Mouse (Mus musculus) kidney, adult 11 months (tissue): ENCODE measurements around the gene Slc22a17.

Source experiments
- DNase-seq: peaks from one replicate; pipeline ENCODE4 v3.0.0; 2022

The Slc22a17 gene

DNA sequence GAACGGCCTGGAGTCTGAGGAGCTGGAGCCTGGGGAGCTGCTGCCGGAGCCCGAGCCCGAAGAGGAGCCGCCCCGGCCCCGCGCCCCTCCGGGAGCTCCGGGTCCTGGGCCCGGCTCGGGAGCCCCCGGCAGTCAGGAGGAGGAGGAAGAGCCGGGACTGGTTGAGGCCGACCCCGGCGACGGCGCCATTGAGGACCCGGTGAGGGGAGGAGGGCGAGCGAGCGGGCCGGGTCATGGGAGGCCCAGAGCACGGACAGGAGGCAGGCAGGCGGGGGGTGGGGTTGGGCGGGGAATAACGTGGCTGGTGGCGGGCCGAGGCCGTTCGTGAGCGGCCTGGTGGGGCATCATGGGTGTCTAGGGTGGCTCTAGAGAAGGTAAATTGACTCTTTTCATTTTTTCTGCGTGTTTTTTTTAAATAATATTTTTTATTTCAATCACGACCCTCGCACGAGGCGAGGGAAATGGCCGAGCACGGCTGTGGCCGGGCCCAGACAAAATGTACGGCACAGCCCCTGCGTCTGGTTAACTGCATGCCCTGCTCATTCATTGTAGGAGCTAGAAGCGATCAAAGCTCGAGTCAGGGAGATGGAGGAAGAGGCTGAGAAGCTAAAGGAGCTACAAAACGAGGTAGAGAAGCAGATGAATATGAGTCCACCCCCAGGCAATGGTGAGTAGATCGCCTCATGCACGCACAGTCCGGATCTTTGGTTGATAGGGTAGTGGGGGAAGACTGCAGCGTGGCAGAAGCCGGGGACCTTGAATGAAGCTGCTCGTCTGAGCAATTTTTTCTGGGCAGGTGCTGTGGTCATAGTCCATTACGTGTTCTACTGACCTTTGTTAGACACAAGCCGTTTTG is 18.4 kb downstream of the Slc22a17 start:
- DNase-seq, result peak; percentile 51

DNA sequence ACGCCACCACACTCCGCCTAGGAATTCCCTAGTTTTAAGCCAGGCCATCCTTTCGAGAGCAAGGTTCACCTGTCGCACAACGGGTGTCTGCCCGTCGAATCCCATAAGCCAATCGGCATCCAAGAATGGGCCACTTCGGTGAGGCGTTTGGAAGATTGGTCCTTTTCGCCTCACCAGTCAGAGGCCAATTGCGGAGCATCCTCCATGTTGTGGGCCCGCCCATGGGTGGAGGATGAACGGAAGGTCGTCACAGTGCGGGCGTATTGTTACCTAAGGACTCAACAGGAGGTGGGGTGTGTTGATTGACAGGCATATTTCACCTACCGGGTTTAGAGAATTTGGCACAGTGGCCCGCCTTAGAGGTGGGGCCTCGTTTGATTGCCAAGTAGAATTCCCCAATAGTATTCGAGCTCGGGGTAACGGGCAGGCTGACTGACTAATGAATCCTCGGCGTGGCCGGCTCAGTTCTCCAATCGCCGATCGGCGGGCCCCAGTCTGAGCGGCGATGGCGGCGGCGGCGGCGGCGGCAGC is 19.2 kb downstream of the Slc22a17 start:
- DNase-seq, result peak; percentile 100

DNA sequence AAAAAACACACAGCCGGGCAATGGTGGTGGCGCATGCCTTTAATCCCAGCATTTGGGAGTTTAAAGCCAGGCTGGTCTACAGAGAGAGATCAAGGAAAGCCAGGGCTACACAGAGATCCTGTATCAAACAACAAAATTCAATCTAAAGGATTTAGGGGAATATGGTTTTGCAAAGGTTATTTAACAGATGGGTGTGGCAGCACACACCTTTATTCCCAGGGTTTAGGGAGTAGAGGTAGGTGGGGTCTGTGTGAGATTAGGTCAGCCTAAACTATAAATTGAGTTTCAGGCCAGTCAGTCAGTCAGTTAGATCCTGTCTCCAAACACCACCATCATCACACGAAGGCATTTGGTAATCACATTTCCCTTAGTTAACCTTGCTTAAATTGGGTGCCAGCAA is 20.7 kb downstream of the Slc22a17 start, which contains the start of gene Pabpn1:
Gene Pabpn1, plus strand, starts transcription at position 301 of the 400 bp plus-strand sequence.
- no peak for DNase-seq

GRCm38 (mm10) chr14:54885309-54885708 is 27.6 kb downstream of the Slc22a17 start:
- no peak for DNase-seq

GRCm38 (mm10) chr14:54884022-54884712 is 28.8 kb downstream of the Slc22a17 start:
- DNase-seq, result no peak

- peak; percentile 88 for DNase-seq
These were observed 29.5 kb downstream of the Slc22a17 start, which contains the start of the genes Bcl2l2 and Gm20521 for GRCm38 (mm10) chr14:54883154-54884021. Gene Bcl2l2 (plus strand): TSS chr14:54883377. Gene Gm20521 (plus strand): TSS chr14:54883441.

- DNase-seq, result peak; percentile 68
These were observed 35.8 kb downstream of the Slc22a17 start, which contains the start of gene Ppp1r3e for GRCm38 (mm10) chr14:54877048-54877715. Gene Ppp1r3e (minus strand): TSS chr14:54877550.

- peak; percentile 93 for DNase-seq
These were observed 36.3 kb downstream of the Slc22a17 start for GRCm38 (mm10) chr14:54876539-54877047.

DNA sequence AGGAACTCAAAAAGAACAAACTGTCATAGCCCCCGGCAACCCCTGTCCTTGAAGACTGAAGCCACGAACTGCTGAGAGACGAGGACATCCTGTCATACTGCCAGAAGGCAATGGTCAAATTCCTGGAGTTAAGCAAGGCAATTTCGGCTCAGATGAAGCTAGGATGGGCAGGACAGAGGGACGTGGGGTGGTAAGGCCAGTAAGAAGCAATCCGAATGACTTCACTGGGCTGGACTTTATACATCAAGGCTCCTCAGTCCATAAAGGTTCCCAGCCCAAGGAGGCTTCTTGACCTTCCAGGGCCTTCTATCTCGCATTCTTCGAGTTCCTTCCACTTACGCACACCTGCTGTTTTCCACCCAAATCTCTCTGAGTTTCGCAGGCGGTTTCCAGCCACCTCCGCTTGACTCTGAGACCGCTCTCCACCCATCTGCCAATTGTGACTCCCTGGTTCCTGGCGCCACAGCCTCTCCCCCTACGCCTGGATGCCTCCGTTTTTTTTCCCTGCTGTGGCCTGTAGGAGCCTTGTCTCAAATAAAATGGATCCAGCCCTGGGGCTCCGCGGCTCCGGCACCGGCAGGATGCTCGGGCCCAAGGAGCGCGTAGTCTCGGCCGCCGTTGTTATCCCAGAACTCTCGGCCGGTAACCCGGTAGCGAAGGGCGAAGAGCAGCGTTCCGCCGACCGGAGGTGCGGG is 36.9 kb downstream of the Slc22a17 start:
- DNase-seq, result peak; percentile 56

DNA sequence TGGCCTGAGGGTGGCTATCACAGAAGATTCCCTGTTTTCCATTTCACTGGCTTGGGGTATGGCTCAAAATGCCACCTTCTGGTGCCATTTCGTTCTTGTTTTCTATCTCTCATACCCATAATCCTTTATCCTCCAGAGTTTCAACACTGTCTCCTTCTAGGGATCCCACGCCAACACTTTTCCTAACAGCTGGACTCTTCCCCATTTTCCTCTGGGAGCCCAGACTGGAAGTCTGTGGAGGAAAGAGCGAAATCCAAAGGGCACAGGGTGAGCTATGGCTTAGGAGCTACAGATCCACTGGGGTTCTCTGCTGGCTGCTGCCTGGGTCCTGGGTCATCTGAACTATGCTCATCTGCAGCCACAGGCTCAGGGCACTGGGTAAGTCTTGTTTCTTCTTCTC is 38.8 kb downstream of the Slc22a17 start:
- no peak for DNase-seq

- DNase-seq, result no peak
These were observed 42.1 kb downstream of the Slc22a17 start, which contains the start of gene Homez for GRCm38 (mm10) chr14:54870861-54871260. Gene Homez (minus strand): TSS chr14:54870961.

GRCm38 (mm10) chr14:54868026-54868425 is 44.9 kb downstream of the Slc22a17 start:
- no peak for DNase-seq

GRCm38 (mm10) chr14:54866936-54867335 is 46.0 kb downstream of the Slc22a17 start:
- no peak for DNase-seq

- no peak for DNase-seq
These were observed 46.7 kb downstream of the Slc22a17 start for GRCm38 (mm10) chr14:54866268-54866667.

GRCm38 (mm10) chr14:54865626-54866025 is 47.3 kb downstream of the Slc22a17 start:
- DNase-seq, result no peak

- DNase-seq, result no peak
These were observed 48.5 kb downstream of the Slc22a17 start for GRCm38 (mm10) chr14:54864313-54865036.

DNA sequence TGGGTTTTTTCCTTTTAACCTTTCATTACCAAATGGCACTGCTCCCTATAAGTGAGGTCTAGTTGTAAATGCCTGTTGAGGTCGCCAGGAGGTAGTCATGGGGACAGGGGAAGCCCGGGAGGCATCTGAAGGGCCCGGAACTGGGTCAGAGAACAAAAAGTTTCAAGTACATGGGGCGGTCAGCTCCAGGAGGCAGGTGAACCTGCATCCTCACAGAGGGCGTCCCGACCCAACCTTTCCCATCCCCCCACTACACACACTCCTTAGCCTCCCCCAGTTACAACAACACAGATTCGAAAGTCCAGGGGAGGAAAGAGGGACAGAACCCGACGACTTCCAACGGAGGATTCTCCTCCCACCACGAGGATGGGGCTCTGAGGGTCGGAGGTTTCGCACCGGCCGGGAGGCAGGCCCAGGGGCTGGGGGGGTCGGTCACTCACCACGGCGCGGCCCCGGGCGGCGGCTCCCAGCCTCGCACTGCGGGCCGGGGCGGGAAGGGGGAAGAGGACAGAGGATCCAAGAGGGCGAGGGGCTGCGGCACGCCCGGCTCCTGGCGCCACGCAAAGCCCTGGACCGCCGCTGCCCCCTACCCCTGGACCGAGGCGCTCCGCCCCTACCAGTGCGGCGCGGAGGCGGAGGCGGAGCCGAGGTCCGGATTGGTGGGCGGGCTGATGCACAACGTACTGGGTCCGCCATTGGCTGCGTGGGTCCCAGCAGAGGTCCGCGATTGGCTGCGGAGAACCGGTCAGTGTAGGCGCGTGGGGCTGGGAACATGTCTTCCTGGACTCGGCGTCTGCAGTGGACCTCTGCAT is 49.2 kb downstream of the Slc22a17 start:
- peak; percentile 93 for DNase-seq

DNA sequence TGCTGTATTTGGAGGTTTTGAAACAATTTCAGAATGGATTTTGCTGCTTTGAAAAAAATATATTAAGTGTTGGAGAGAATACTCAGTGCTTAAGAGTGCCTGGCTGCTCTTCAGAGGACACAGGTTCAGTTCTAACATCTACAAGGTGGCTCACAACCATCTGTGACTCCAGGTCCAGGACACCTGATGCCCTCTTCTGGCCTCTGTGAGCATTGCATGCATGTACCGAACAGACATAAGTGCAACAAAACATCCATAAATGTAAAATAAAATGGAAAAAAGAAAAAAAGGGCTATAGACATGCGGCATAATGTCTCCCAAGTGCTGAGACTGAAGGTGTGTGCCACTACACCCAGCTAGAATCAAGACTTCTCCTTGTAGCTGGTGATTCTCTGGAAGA is 52.4 kb downstream of the Slc22a17 start:
- peak; percentile 45 for DNase-seq

DNA sequence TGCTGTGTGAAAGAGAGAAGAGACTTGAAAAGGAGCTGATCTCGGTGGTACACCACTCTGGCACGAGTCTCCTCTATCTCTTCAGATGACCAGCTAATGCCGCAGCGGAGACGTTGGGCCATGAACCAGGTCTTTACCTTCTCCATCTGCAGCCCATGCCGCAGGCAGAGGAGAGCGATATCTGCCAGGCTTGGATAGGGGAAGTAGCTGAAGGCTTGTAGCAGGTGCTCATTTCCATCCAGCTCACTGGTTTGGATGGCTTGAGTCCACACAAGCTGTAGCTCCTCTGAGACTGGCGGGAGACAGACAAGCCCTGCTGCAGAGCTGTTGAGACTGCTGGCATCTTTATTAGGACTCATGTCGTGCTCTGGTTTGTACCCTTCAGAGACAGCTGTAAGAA is 55.0 kb downstream of the Slc22a17 start:
- DNase-seq, result no peak
